In the genomic region with DNA sequence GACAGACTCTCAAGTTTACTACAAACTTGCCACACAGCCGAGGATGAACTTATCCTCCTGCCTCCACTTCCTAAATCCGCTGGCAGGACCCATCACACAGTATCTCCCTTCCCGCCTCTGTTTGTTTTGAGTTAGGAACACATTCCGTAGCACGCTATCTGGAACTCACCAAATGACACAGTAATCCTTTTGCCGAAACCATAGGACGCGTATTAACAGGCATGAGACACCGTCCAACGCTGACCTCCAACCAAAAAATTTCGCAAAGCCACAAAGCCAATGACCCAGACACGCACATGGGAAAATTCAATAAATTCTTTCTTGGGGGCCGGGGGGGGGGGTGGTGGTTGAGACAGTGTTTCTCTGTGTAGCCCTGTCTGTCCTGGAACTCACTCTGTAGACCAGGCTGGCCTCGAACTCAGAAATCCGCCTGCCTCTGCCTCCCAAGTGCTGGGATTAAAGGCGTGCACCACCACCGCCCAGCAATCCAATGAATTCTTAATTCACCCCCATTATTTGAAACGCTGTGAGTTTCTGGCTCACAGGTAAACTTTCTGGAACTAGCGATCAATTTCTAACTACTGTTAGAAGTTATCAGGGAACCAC, we compare ENCODE assay signal across 8 mouse cellular contexts. TPM values are rescaled to one million over a fixed set of nuclear protein-coding genes. Genes with fewer than 3 reads are reported as not detected.
A peak's percentile ranks its signal among the peaks of the same experiment; 100 is the strongest.
DNase-seq lines count a peak whose midpoint lies in the region; ATAC-seq and TF ChIP-seq lines count a peak whose summit lies in the region.

No protein-coding gene starts in this region.

- TF ChIP-seq EP300 in stomach, postnatal 0 days (optimal IDR thresholded peaks at IDR 0.05) = no peak

- peaks cover 5% of the 10 kb centered on the region for H3K36me3 ChIP-seq in spleen, adult 2 months (ENCODE audit: control insufficient read depth, insufficient read depth, low read length)
- H3K36me3 ChIP-seq in limb, embryonic 15.5 days = peaks cover 16% of the 10 kb centered on the region
- no peaks in the 10 kb centered on the region; the same call in 1 of the 2 replicates for H3K36me3 ChIP-seq in stomach, postnatal 0 days (ENCODE audit: control insufficient read depth, insufficient read depth, low read length)

- ATAC-seq in limb, embryonic 15.5 days (ENCODE audit: insufficient number of reproducible peaks, low FRiP score, low TSS enrichment, low read depth) = no peak
- peak; percentile 8; the same call in 1 of the 2 replicates for ATAC-seq in stomach, postnatal 0 days (ENCODE audit: low FRiP score, low TSS enrichment)

- H3K4me1 ChIP-seq in spleen, adult 2 months (ENCODE audit: control insufficient read depth, insufficient read depth, insufficient read length) = peaks cover 3% of the 10 kb centered on the region; the same call in 1 of the 2 replicates
- peaks cover 11% of the 10 kb centered on the region for H3K4me1 ChIP-seq in limb, embryonic 15.5 days
- H3K4me1 ChIP-seq in stomach, postnatal 0 days (replicated peaks; ENCODE audit: control insufficient read depth, insufficient read depth) = no peaks in the 10 kb centered on the region

- no peak for TF ChIP-seq CTCF in spleen, adult 2 months (IDR thresholded peaks at IDR 0.05; ENCODE audit: extremely low read depth, insufficient read depth, insufficient read length, insufficient replicate concordance)
- no peak for TF ChIP-seq CTCF in stomach, postnatal 0 days (IDR thresholded peaks at IDR 0.05; ENCODE audit: low read depth)

- DNase-seq in cerebellum, adult 9-10 months = peak; percentile 27
- no peak for DNase-seq in cerebellum, postnatal 25 days
- no peak for DNase-seq in spleen, adult 2 months (ENCODE audit: low read depth in 1 of 2, low spot score in 2 of 2)
- no peak for DNase-seq in spleen, postnatal 36 days (ENCODE audit: low spot score in 2 of 2)
- DNase-seq in stomach, postnatal 0 days (ENCODE audit: low spot score) = no peak
- DNase-seq in testis, postnatal 14 days (ENCODE audit: low spot score) = no peak
- no peak for DNase-seq in thymus, postnatal 0 days (ENCODE audit: low spot score)

- H3K4me3 ChIP-seq in spleen, adult 2 months (ENCODE audit: extremely low read depth, insufficient read depth, insufficient read length) = peak overlapping the region; percentile 88
- peak overlapping the region; percentile 79 for H3K4me3 ChIP-seq in limb, embryonic 15.5 days
- H3K4me3 ChIP-seq in stomach, postnatal 0 days (ENCODE audit: low read depth, low read length) = peak overlapping the region; percentile 78

- H3K9me3 ChIP-seq in limb, embryonic 15.5 days = no peaks in the 10 kb centered on the region
- H3K9me3 ChIP-seq in stomach, postnatal 0 days (ENCODE audit: control insufficient read depth, low read length) = no peaks in the 10 kb centered on the region

- H3K4me2 ChIP-seq in limb, embryonic 15.5 days = peak overlapping the region; percentile 66
- peak overlapping the region; percentile 65 for H3K4me2 ChIP-seq in stomach, postnatal 0 days (replicated peaks; ENCODE audit: low read depth)

- peak overlapping the region; percentile 35; the same call in 1 of the 2 replicates for H3K9ac ChIP-seq in limb, embryonic 15.5 days
- H3K9ac ChIP-seq in stomach, postnatal 0 days (ENCODE audit: low read length) = peak overlapping the region; percentile 56

- no peak for TF ChIP-seq POLR2A in spleen, adult 2 months (IDR thresholded peaks at IDR 0.05; ENCODE audit: low read depth, low read length)

- no peaks in the 10 kb centered on the region for H3K27me3 ChIP-seq in spleen, adult 2 months (ENCODE audit: control insufficient read depth, insufficient read depth, low read length)
- H3K27me3 ChIP-seq in limb, embryonic 15.5 days = no peaks in the 10 kb centered on the region
- H3K27me3 ChIP-seq in stomach, postnatal 0 days (ENCODE audit: control insufficient read depth, insufficient read depth, low read length) = no peaks in the 10 kb centered on the region

- H3K27ac ChIP-seq in spleen, adult 2 months (ENCODE audit: insufficient read depth, low read length) = no peak overlapping the region
- peak overlapping the region; percentile 84 for H3K27ac ChIP-seq in limb, embryonic 15.5 days
- peak overlapping the region; percentile 74 for H3K27ac ChIP-seq in stomach, postnatal 0 days (replicated peaks)

- WGBS in spleen, adult 2 months = 60% methylated on average over 19 of the region's 19 CpGs
- 58% methylated on average over 19 of the region's 19 CpGs for WGBS in limb, embryonic 15.5 days
- 49% methylated on average over 19 of the region's 19 CpGs for WGBS in stomach, postnatal 0 days

RNA-seq across cellular contexts. Expression of a gene that starts 0.6 kb away (rescaled TPM):
- polyA plus RNA-seq in spleen, adult 2 months (2012; rRNA removed) = 5.8 and 5.9 TPM in 2 replicates
- 13.4 and 14.1 TPM in 2 replicates for polyA plus RNA-seq in limb, embryonic 15.5 days (2015; fragmentation: Nextera tagmentation; extraction: Ambion mirVana)
- polyA plus RNA-seq in stomach, postnatal 0 days (2015; fragmentation: Nextera tagmentation; extraction: Ambion mirVana) = 3.0 and 3.8 TPM in 2 replicates
- 11.3 and 13.0 TPM in 2 replicates for polyA plus RNA-seq in thymus, postnatal 0 days (2015; fragmentation: Nextera tagmentation; extraction: Ambion mirVana)

RNA-seq across cellular contexts. Expression of a gene that starts 9.5 kb away (rescaled TPM):
- polyA plus RNA-seq in spleen, adult 2 months (2012; rRNA removed) = 6.6 and 6.8 TPM in 2 replicates
- polyA plus RNA-seq in limb, embryonic 15.5 days (2015; fragmentation: Nextera tagmentation; extraction: Ambion mirVana) = 52.8 and 54.9 TPM in 2 replicates
- 21.4 and 22.6 TPM in 2 replicates for polyA plus RNA-seq in stomach, postnatal 0 days (2015; fragmentation: Nextera tagmentation; extraction: Ambion mirVana)
- polyA plus RNA-seq in thymus, postnatal 0 days (2015; fragmentation: Nextera tagmentation; extraction: Ambion mirVana) = 45.7 and 47.4 TPM in 2 replicates
